Mouse (Mus musculus) CH12.LX (cell line): ENCODE measurements around the gene Alox12b. TPM values are rescaled to one million over a fixed set of nuclear protein-coding genes. Genes with fewer than 3 reads are reported as not detected.

Source experiments
- DNase-seq: peaks from one replicate; pipeline ENCODE4 v3.0.0-alpha.2; 2013; ENCODE audit errors: extremely low read depth
- H3K27ac ChIP-seq: 2 replicates; pipeline ENCODE4 v1.5.1; 2012; ENCODE audit warnings: low read depth, mild to moderate bottlenecking, control low read depth, moderate library complexity; ENCODE audit not compliant: insufficient read depth
- H3K27me3 ChIP-seq: replicated peaks from 2 replicates; pipeline ENCODE3; 2012; ENCODE audit warnings: inconsistent platforms
- H3K36me3 ChIP-seq, 2 experiments: replicated peaks in 1 of 2; 2 replicates each; pipeline versions ENCODE3 to v1.6.1; 2012; ENCODE audit warnings: inconsistent platforms in 1 of 2, low read length in 1 of 2, mild to moderate bottlenecking in 1 of 2, mixed read lengths in 1 of 2, moderate library complexity in 1 of 2; ENCODE audit not compliant: control insufficient read depth in 1 of 2, insufficient read depth in 1 of 2
- H3K4me1 ChIP-seq, 2 experiments: 2 replicates each; pipeline ENCODE4 v1.6.1; 2012; ENCODE audit warnings: inconsistent platforms in 1 of 2, moderate library complexity in 1 of 2; ENCODE audit not compliant: insufficient read depth in 2 of 2, control insufficient read depth in 1 of 2
- H3K4me2 ChIP-seq: 2 replicates; pipeline ENCODE4 v1.6.1; 2012; ENCODE audit warnings: low read depth, mild to moderate bottlenecking, control low read depth; ENCODE audit not compliant: poor library complexity, insufficient read depth, severe bottlenecking
- H3K4me3 ChIP-seq, 3 experiments: fragments of 150-350 bp in 1 of 3; sonication (generic) in 1 of 3; replicated peaks in 1 of 3; 2 replicates each; pipeline versions ENCODE3 to v1.5.1; 2011 to 2012; ENCODE audit warnings: low read depth in 2 of 3, low read length in 2 of 3, mild to moderate bottlenecking in 2 of 3, moderate library complexity in 2 of 3, control low read depth in 1 of 3, improper control_type of control experiment in 1 of 3, inconsistent platforms in 1 of 3, mixed read lengths in 1 of 3; ENCODE audit not compliant: poor library complexity in 1 of 3
- H3K79me2 ChIP-seq: replicated peaks from 2 replicates; pipeline ENCODE4 v1.6.1; 2012; ENCODE audit warnings: mild to moderate bottlenecking, moderate library complexity; ENCODE audit not compliant: control insufficient read depth, poor library complexity, insufficient read depth, severe bottlenecking; ENCODE audit errors: extremely low read depth
- H3K9ac ChIP-seq: 2 replicates; pipeline ENCODE4 v1.6.1; 2012; ENCODE audit warnings: low read depth, mild to moderate bottlenecking, control low read depth, moderate library complexity; ENCODE audit not compliant: insufficient read depth
- H3K9me3 ChIP-seq: replicated peaks from 2 replicates; pipeline ENCODE3; 2012; ENCODE audit warnings: low read length, inconsistent platforms, mixed read lengths
- BHLHE40 ChIP-seq: IDR thresholded peaks from 2 replicates; pipeline ENCODE4 v1.6.1; 2011; ENCODE audit warnings: mild to moderate bottlenecking, low read depth, low read length, improper control_type of control experiment
- CHD1 ChIP-seq: IDR thresholded peaks from 2 replicates; pipeline ENCODE4 v1.6.1; 2012; ENCODE audit warnings: low read depth, low read length, improper control_type of control experiment, inconsistent platforms
- CHD2 ChIP-seq: IDR thresholded peaks from 2 replicates; pipeline ENCODE4 v1.6.1; 2011; ENCODE audit warnings: low read length, improper control_type of control experiment
- E2F4 ChIP-seq: IDR thresholded peaks from 2 replicates; pipeline ENCODE4 v1.6.1; 2011; ENCODE audit warnings: low read depth, low read length, improper control_type of control experiment; ENCODE audit not compliant: insufficient replicate concordance
- ELF1 ChIP-seq: IDR thresholded peaks from 2 replicates; pipeline ENCODE4 v1.6.1; 2014; ENCODE audit warnings: low read depth, mild to moderate bottlenecking, inconsistent platforms, low read length, improper control_type of control experiment
- HCFC1 ChIP-seq: IDR thresholded peaks from 2 replicates; pipeline ENCODE4 v1.6.1; 2012; ENCODE audit warnings: low read depth, mild to moderate bottlenecking, inconsistent platforms, low read length, improper control_type of control experiment
- KAT2A ChIP-seq: IDR thresholded peaks from 2 replicates; pipeline ENCODE4 v1.6.1; 2012; ENCODE audit warnings: low read length, improper control_type of control experiment, inconsistent platforms; ENCODE audit not compliant: insufficient replicate concordance
- MAZ ChIP-seq: IDR thresholded peaks from 2 replicates; pipeline ENCODE4 v1.6.1; 2012; ENCODE audit warnings: low read depth, mild to moderate bottlenecking, inconsistent platforms, low read length, improper control_type of control experiment, moderate library complexity
- MEF2A ChIP-seq: IDR thresholded peaks from 2 replicates; pipeline ENCODE4 v1.6.1; 2014; ENCODE audit warnings: low read depth, mild to moderate bottlenecking, inconsistent platforms, low read length, improper control_type of control experiment, borderline replicate concordance
- MXI1 ChIP-seq: IDR thresholded peaks from 2 replicates; pipeline ENCODE4 v1.6.1; 2011; ENCODE audit warnings: mild to moderate bottlenecking, low read depth, low read length, improper control_type of control experiment
- MYC ChIP-seq: IDR thresholded peaks from 2 replicates; pipeline ENCODE4 v1.6.1; 2011; ENCODE audit warnings: low read depth, mild to moderate bottlenecking, improper control_type of control experiment, low read length
- NELFE ChIP-seq: IDR thresholded peaks from 2 replicates; pipeline ENCODE4 v1.6.1; 2011; ENCODE audit warnings: low read depth, low read length, improper control_type of control experiment
- NRF1 ChIP-seq: IDR thresholded peaks from 2 replicates; pipeline ENCODE4 v1.6.1; 2014; ENCODE audit warnings: low read depth, mild to moderate bottlenecking, inconsistent platforms, low read length, improper control_type of control experiment, moderate library complexity
- POLR2A ChIP-seq: IDR thresholded peaks from 2 replicates; pipeline ENCODE4 v1.6.1; 2011; ENCODE audit warnings: low read depth, mild to moderate bottlenecking, improper control_type of control experiment, low read length
- POLR2AphosphoS2 ChIP-seq: IDR thresholded peaks from 2 replicates; pipeline ENCODE4 v1.6.1; 2011; ENCODE audit warnings: low read depth, low read length, improper control_type of control experiment
- RCOR1 ChIP-seq: conservative IDR thresholded peaks from 2 replicates; pipeline ENCODE4 v1.6.1; 2012; ENCODE audit warnings: low read depth, mild to moderate bottlenecking, inconsistent platforms, low read length, improper control_type of control experiment
- SIN3A ChIP-seq: IDR thresholded peaks from 2 replicates; pipeline ENCODE4 v1.6.1; 2012; ENCODE audit warnings: low read length, improper control_type of control experiment, inconsistent platforms
- SMC3 ChIP-seq: IDR thresholded peaks from 2 replicates; pipeline ENCODE4 v1.6.1; 2011; ENCODE audit warnings: low read depth, low read length, improper control_type of control experiment
- TBP ChIP-seq: conservative IDR thresholded peaks from 2 replicates; pipeline ENCODE4 v1.6.1; 2011; ENCODE audit warnings: low read depth, low read length, improper control_type of control experiment
- UBTF ChIP-seq: IDR thresholded peaks from 2 replicates; pipeline ENCODE4 v1.6.1; 2012; ENCODE audit warnings: low read depth, mild to moderate bottlenecking, inconsistent platforms, low read length, improper control_type of control experiment, moderate library complexity
- USF1 ChIP-seq: IDR thresholded peaks from 2 replicates; pipeline ENCODE4 v1.6.1; 2014; ENCODE audit warnings: low read depth, mild to moderate bottlenecking, inconsistent platforms, low read length, improper control_type of control experiment
- ZMIZ1 ChIP-seq: IDR thresholded peaks from 2 replicates; pipeline ENCODE4 v1.6.1; 2012; ENCODE audit warnings: low read depth, mild to moderate bottlenecking, inconsistent platforms, low read length, improper control_type of control experiment
- dilution Hi-C: fragments of 300-500 bp; cut with MboI; formaldehyde crosslinking; loops from 2 replicates; pipeline ENCODE4 v1.14.3; 2020; ENCODE audit warnings: low sequenced_read_pairs; ENCODE audit not compliant: extremely low pct_unique_long_range_greater_than_20kb, extremely low pct_ligation_motif_present
- in situ Hi-C: fragments of 300-500 bp; cut with MboI; formaldehyde crosslinking; loops from 3 replicates; pipeline ENCODE4 v1.14.3; 2019; ENCODE audit warnings: low sequenced_read_pairs, low pct_ligation_motif_present, low pct_unique_long_range_greater_than_20kb, mixed read lengths
- polyA plus RNA-seq: library from polyadenylated mRNA; unstranded; fragments of >175 nt; gene quantifications from 2 replicates; pipeline ENCODE4 v1.2.1, GENCODE M21; 2012; ENCODE audit warnings: low read depth; ENCODE audit not compliant: insufficient read length
- total RNA-seq, 2 experiments: library from RNA; depleted of rRNA; stranded (reverse); fragments of 300-350 nt in 1 of 2; fragments of >200 nt in 1 of 2; gene quantifications; 2 replicates each; pipeline ENCODE4 v1.2.3; 2012 to 2014

Alox12b gene
- total and polyA plus RNA-seq, 3 experiments, result not detected

GRCm38 (mm10) chr11:69199251-69199650 lies 42.5 kb downstream of the Alox12b start:
- H3K27me3 ChIP-seq, result peaks cover 81% of the 10 kb centered on the region
- in situ Hi-C loops, result no loop called here
- dilution Hi-C loops, result no loop called here

GRCm38 (mm10) chr11:69200231-69200630 lies 43.4 kb downstream of the Alox12b start:
- Histone ChIP-seq H3K27ac (no peak overlapping the region), H3K9ac (no peak overlapping the region), H3K36me3 (no peaks in the 10 kb centered on the region), H3K9me3 (no peaks in the 10 kb centered on the region), H3K27me3 (peaks cover 89% of the 10 kb centered on the region), H3K4me3 (no peak overlapping the region), H3K4me2 (no peak overlapping the region), H3K79me2 (no peaks in the 10 kb centered on the region), H3K4me1 (peaks cover 2 to 10% of the 10 kb centered on the region in 2 experiments; a peak in 3 of 4 replicates)
- TF ChIP-seq CHD2 (no peak), CHD1 (no peak), SIN3A (no peak), MYC (no peak), NELFE (no peak), NRF1 (no peak), POLR2A (no peak), RCOR1 (no peak), POLR2AphosphoS2 (no peak), SMC3 (no peak), MXI1 (no peak), MEF2A (no peak)
- in situ Hi-C loops (no loop called here), dilution Hi-C loops (no loop called here)
- DNase-seq, result no peak

More at GRCm38 (mm10) chr11:69199251-69199650, 42.5 kb downstream of the Alox12b start:
- DNase-seq, result no peak
- TF ChIP-seq UBTF, result no peak
- H3K9ac ChIP-seq, result no peak overlapping the region
- no peaks in the 10 kb centered on the region for H3K79me2 ChIP-seq
- H3K36me3 ChIP-seq, result no peaks in the 10 kb centered on the region
- no peaks in the 10 kb centered on the region for H3K9me3 ChIP-seq
- H3K4me2 ChIP-seq, result no peak overlapping the region
- no peak overlapping the region for H3K27ac ChIP-seq
- no peak overlapping the region for H3K4me3 ChIP-seq
- H3K4me1 ChIP-seq, result peaks cover 2 to 10% of the 10 kb centered on the region in 2 experiments; a peak in 3 of 4 replicates

- peaks cover 91% of the 10 kb centered on the region for H3K27me3 ChIP-seq
Measured at GRCm38 (mm10) chr11:69202469-69203230, 45.9 kb downstream of the Alox12b start.

More at GRCm38 (mm10) chr11:69202469-69203230, 45.9 kb downstream of the Alox12b start:
- Histone ChIP-seq H3K79me2 (no peaks in the 10 kb centered on the region), H3K4me1 (peaks cover 1 to 2% of the 10 kb centered on the region in 2 experiments; a peak in 3 of 4 replicates), H3K4me2 (no peak overlapping the region), H3K36me3 (no peaks in the 10 kb centered on the region), H3K9ac (no peak overlapping the region), H3K27ac (no peak overlapping the region), H3K9me3 (no peaks in the 10 kb centered on the region), H3K4me3 (no peak overlapping the region)
- in situ Hi-C loops, result no loop called here
- DNase-seq, result no peak
- TF ChIP-seq SIN3A (no peak), KAT2A (no peak), MAZ (no peak), HCFC1 (no peak), ELF1 (no peak), ZMIZ1 (no peak), BHLHE40 (no peak), E2F4 (no peak), TBP (no peak), USF1 (no peak), NELFE (no peak)
- dilution Hi-C loops, result no loop called here
